Mouse (Mus musculus): ENCODE measurements around the gene Syt1. TPM values are rescaled to one million over a fixed set of nuclear protein-coding genes. Genes with fewer than 3 reads are reported as not detected.

Syt1 gene
- polyA plus RNA-seq, 1 experiment from 2014 or later: 16.9 TPM

DNA sequence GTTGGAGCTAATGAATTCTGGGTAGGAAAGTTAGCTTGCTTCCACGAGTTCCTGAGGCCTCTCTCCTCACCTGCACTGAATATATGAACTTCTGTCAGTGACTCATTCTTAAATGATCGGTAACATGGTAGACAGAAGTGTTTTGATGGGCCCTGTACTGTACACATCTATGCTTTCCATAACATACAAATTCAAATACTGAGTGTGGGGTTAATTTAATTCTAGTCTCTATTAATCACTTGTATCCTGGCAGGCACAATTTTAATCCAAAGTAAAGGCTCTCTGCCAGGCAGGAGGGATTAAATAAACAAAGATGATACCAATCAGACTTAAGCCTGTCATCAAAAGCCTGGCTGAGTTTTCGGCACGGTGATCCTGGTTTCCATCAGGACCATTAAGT lies 136.1 kb downstream of the Syt1 start:
- no peak for DNase-seq (ENCODE audit: low spot score)
- WGBS: 68% methylated on average over 4 of the region's 4 CpGs
- Histone ChIP-seq H3K9me3 (ENCODE audit: control insufficient read depth, low read length) (no peaks in the 10 kb centered on the region), H3K4me1 (replicated peaks; ENCODE audit: control insufficient read depth, insufficient read depth, low read length) (no peaks in the 10 kb centered on the region), H3K27me3 (ENCODE audit: control insufficient read depth, insufficient read depth, low read length) (no peaks in the 10 kb centered on the region), H3K27ac (ENCODE audit: low read depth, low read length) (no peak overlapping the region), H3K36me3 (ENCODE audit: control insufficient read depth, insufficient read depth, low read length) (no peaks in the 10 kb centered on the region), H3K4me3 (ENCODE audit: low read depth, low read length) (no peak overlapping the region), H3K9ac (ENCODE audit: low read length) (no peak overlapping the region), H3K4me2 (ENCODE audit: low read depth, low read length, severe bottlenecking) (no peak overlapping the region)
- no peak for ATAC-seq (replicated peaks; ENCODE audit: low FRiP score)

GRCm38 (mm10) chr10:108872359-108872758 lies 138.4 kb downstream of the Syt1 start:
- Histone ChIP-seq H3K4me3 (ENCODE audit: low read depth, low read length) (no peak overlapping the region), H3K27me3 (ENCODE audit: control insufficient read depth, insufficient read depth, low read length) (no peaks in the 10 kb centered on the region), H3K9ac (ENCODE audit: low read length) (no peak overlapping the region), H3K9me3 (ENCODE audit: control insufficient read depth, low read length) (no peaks in the 10 kb centered on the region), H3K4me1 (replicated peaks; ENCODE audit: control insufficient read depth, insufficient read depth, low read length) (no peaks in the 10 kb centered on the region), H3K4me2 (ENCODE audit: low read depth, low read length, severe bottlenecking) (no peak overlapping the region), H3K27ac (ENCODE audit: low read depth, low read length) (no peak overlapping the region), H3K36me3 (ENCODE audit: control insufficient read depth, insufficient read depth, low read length) (no peaks in the 10 kb centered on the region)
- DNase-seq (ENCODE audit: low spot score) (no peak), ATAC-seq (replicated peaks; ENCODE audit: low FRiP score) (peak; percentile 45; the same call in 1 of the 2 replicates)
- 77% methylated on average over 6 of the region's 6 CpGs for WGBS

- no peak overlapping the region for H3K27ac ChIP-seq (ENCODE audit: low read depth, low read length)
- no peaks in the 10 kb centered on the region for H3K4me1 ChIP-seq (replicated peaks; ENCODE audit: control insufficient read depth, insufficient read depth, low read length)
- ATAC-seq (replicated peaks; ENCODE audit: low FRiP score) (0 out of 2 replicates have a peak, but pooled peaks have one; percentile 36), DNase-seq (ENCODE audit: low spot score) (no peak)
- no peaks in the 10 kb centered on the region for H3K9me3 ChIP-seq (ENCODE audit: control insufficient read depth, low read length)
- H3K9ac ChIP-seq (ENCODE audit: low read length): no peak overlapping the region
- no peaks in the 10 kb centered on the region for H3K27me3 ChIP-seq (ENCODE audit: control insufficient read depth, insufficient read depth, low read length)
- 67% methylated on average over 4 of the region's 4 CpGs for WGBS
- no peak overlapping the region for H3K4me3 ChIP-seq (ENCODE audit: low read depth, low read length)
- no peak overlapping the region for H3K4me2 ChIP-seq (ENCODE audit: low read depth, low read length, severe bottlenecking)
- no peaks in the 10 kb centered on the region for H3K36me3 ChIP-seq (ENCODE audit: control insufficient read depth, insufficient read depth, low read length)
Observed at GRCm38 (mm10) chr10:108870586-108870985, 140.2 kb downstream of the Syt1 start.

- no peaks in the 10 kb centered on the region for H3K27me3 ChIP-seq (ENCODE audit: control insufficient read depth, insufficient read depth, low read length)
- H3K9me3 ChIP-seq (ENCODE audit: control insufficient read depth, low read length): no peaks in the 10 kb centered on the region
- no peak for DNase-seq (ENCODE audit: low spot score)
- H3K27ac ChIP-seq (ENCODE audit: low read depth, low read length): no peak overlapping the region
- H3K4me3 ChIP-seq (ENCODE audit: low read depth, low read length): no peak overlapping the region
- no peak overlapping the region for H3K9ac ChIP-seq (ENCODE audit: low read length)
- no peaks in the 10 kb centered on the region for H3K4me1 ChIP-seq (replicated peaks; ENCODE audit: control insufficient read depth, insufficient read depth, low read length)
- WGBS: 94% methylated on average over 4 of the region's 4 CpGs
- no peaks in the 10 kb centered on the region for H3K36me3 ChIP-seq (ENCODE audit: control insufficient read depth, insufficient read depth, low read length)
- ATAC-seq (replicated peaks; ENCODE audit: low FRiP score): no peak
- H3K4me2 ChIP-seq (ENCODE audit: low read depth, low read length, severe bottlenecking): no peak overlapping the region
Observed at GRCm38 (mm10) chr10:108868136-108868535, 142.6 kb downstream of the Syt1 start.

DNA sequence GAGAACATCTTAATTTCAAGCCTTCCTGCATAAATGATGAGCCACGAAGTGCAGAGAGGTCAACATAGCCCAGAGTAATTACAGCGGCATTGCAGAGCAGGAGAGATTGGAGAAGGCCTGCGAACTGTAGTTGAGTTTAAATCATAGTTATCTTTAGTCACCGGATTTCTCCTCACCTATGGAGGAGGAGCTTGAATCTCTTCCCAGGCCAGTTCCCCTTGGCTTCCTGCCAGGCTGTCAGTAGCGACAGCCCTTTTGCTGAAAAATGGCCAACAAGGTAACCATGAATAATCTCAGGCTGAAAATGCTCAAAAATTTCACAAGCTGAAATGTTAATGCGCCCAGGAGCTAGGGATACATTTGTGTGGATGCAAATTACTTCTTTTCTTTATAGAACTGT lies 143.6 kb downstream of the Syt1 start:
- no peaks in the 10 kb centered on the region for H3K9me3 ChIP-seq (ENCODE audit: control insufficient read depth, low read length)
- 80% methylated on average over 6 of the region's 6 CpGs for WGBS
- no peak overlapping the region for H3K4me2 ChIP-seq (ENCODE audit: low read depth, low read length, severe bottlenecking)
- H3K27ac ChIP-seq (ENCODE audit: low read depth, low read length): no peak overlapping the region
- no peak overlapping the region for H3K9ac ChIP-seq (ENCODE audit: low read length)
- H3K36me3 ChIP-seq (ENCODE audit: control insufficient read depth, insufficient read depth, low read length): no peaks in the 10 kb centered on the region
- DNase-seq (ENCODE audit: low spot score): no peak
- no peak overlapping the region for H3K4me3 ChIP-seq (ENCODE audit: low read depth, low read length)
- H3K27me3 ChIP-seq (ENCODE audit: control insufficient read depth, insufficient read depth, low read length): no peaks in the 10 kb centered on the region
- H3K4me1 ChIP-seq (replicated peaks; ENCODE audit: control insufficient read depth, insufficient read depth, low read length): no peaks in the 10 kb centered on the region
- ATAC-seq (replicated peaks; ENCODE audit: low FRiP score): no peak

GRCm38 (mm10) chr10:108865586-108865985 lies 145.2 kb downstream of the Syt1 start:
- Histone ChIP-seq H3K36me3 (ENCODE audit: control insufficient read depth, insufficient read depth, low read length) (no peaks in the 10 kb centered on the region), H3K27ac (ENCODE audit: low read depth, low read length) (no peak overlapping the region), H3K4me2 (ENCODE audit: low read depth, low read length, severe bottlenecking) (no peak overlapping the region), H3K9ac (ENCODE audit: low read length) (no peak overlapping the region), H3K27me3 (ENCODE audit: control insufficient read depth, insufficient read depth, low read length) (no peaks in the 10 kb centered on the region), H3K9me3 (ENCODE audit: control insufficient read depth, low read length) (no peaks in the 10 kb centered on the region), H3K4me1 (replicated peaks; ENCODE audit: control insufficient read depth, insufficient read depth, low read length) (no peaks in the 10 kb centered on the region), H3K4me3 (ENCODE audit: low read depth, low read length) (no peak overlapping the region)
- ATAC-seq (replicated peaks; ENCODE audit: low FRiP score) (no peak), DNase-seq (ENCODE audit: low spot score) (no peak)
- WGBS: 95% methylated on average over 4 of the region's 4 CpGs

DNA sequence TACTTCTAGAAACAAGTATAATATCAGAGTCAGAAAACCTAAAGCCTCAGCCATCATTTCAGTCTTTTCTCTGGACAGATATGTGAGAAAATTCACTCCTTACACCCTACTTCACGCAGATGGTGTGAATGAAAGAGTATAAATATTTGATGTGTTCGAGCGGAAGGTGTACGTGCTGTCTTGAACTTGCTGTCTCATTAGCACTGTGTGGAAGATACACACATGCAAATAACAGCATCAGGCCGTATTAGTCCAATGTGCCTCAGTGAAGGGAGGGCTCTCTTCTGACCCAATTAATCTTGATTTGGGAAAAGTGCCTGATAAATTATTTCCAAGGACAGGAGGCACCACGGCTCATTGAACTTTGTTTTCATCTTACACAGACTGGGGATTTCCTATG lies 154.8 kb downstream of the Syt1 start:
- ATAC-seq (replicated peaks; ENCODE audit: low FRiP score): no peak

GRCm38 (mm10) chr10:108852757-108853156 lies 158.0 kb downstream of the Syt1 start:
- no peak overlapping the region for H3K9ac ChIP-seq (ENCODE audit: low read length)
- H3K27ac ChIP-seq (ENCODE audit: low read depth, low read length): no peak overlapping the region
- DNase-seq (ENCODE audit: low spot score): no peak
- no peak overlapping the region for H3K4me3 ChIP-seq (ENCODE audit: low read depth, low read length)
- no peaks in the 10 kb centered on the region for H3K36me3 ChIP-seq (ENCODE audit: control insufficient read depth, insufficient read depth, low read length)
- 89% methylated on average over 4 of the region's 4 CpGs for WGBS
- H3K9me3 ChIP-seq (ENCODE audit: control insufficient read depth, low read length): no peaks in the 10 kb centered on the region
- no peak overlapping the region for H3K4me2 ChIP-seq (ENCODE audit: low read depth, low read length, severe bottlenecking)
- no peak for ATAC-seq (replicated peaks; ENCODE audit: low FRiP score)
- no peaks in the 10 kb centered on the region for H3K27me3 ChIP-seq (ENCODE audit: control insufficient read depth, insufficient read depth, low read length)
- H3K4me1 ChIP-seq (replicated peaks; ENCODE audit: control insufficient read depth, insufficient read depth, low read length): no peaks in the 10 kb centered on the region

More for the DNA sequence above, 154.8 kb downstream of the Syt1 start:
- no peak for DNase-seq (ENCODE audit: low spot score)
- no peaks in the 10 kb centered on the region for H3K27me3 ChIP-seq (ENCODE audit: control insufficient read depth, insufficient read depth, low read length)
- H3K4me3 ChIP-seq (ENCODE audit: low read depth, low read length): no peak overlapping the region
- H3K9ac ChIP-seq (ENCODE audit: low read length): no peak overlapping the region
- no peaks in the 10 kb centered on the region for H3K9me3 ChIP-seq (ENCODE audit: control insufficient read depth, low read length)
- H3K36me3 ChIP-seq (ENCODE audit: control insufficient read depth, insufficient read depth, low read length): no peaks in the 10 kb centered on the region
- WGBS: 81% methylated on average over 6 of the region's 6 CpGs
- H3K27ac ChIP-seq (ENCODE audit: low read depth, low read length): no peak overlapping the region
- H3K4me1 ChIP-seq (replicated peaks; ENCODE audit: control insufficient read depth, insufficient read depth, low read length): no peaks in the 10 kb centered on the region
- no peak overlapping the region for H3K4me2 ChIP-seq (ENCODE audit: low read depth, low read length, severe bottlenecking)

DNA sequence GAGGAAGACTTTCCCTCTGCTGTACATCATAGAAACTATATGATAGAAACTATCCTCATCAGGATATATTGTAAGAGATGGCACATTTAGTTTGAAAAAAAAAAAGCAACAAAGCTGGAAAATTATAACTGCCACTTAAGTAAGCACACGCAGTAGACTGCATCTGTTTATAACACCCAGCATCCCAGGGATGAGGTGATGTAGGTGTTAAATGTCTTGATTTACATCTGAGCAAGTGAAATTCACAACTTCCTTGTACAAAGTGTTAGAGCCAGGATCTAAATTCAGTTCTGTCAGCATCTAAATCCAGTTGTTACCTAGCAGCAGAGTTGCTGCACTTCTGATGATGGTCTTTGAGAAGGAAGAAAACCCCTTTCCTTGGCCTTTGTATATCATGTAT lies 173.3 kb downstream of the Syt1 start:
- WGBS: 95% methylated on average over 1 of the region's 1 CpGs
- H3K9ac ChIP-seq (ENCODE audit: low read length): no peak overlapping the region

More for the DNA sequence above, 173.3 kb downstream of the Syt1 start:
- DNase-seq (ENCODE audit: low spot score) (no peak), ATAC-seq (replicated peaks; ENCODE audit: low FRiP score) (no peak)
- H3K4me3 ChIP-seq (ENCODE audit: low read depth, low read length): no peak overlapping the region
- H3K36me3 ChIP-seq (ENCODE audit: control insufficient read depth, insufficient read depth, low read length): no peaks in the 10 kb centered on the region
- H3K9me3 ChIP-seq (ENCODE audit: control insufficient read depth, low read length): no peaks in the 10 kb centered on the region
- no peak overlapping the region for H3K27ac ChIP-seq (ENCODE audit: low read depth, low read length)
- H3K27me3 ChIP-seq (ENCODE audit: control insufficient read depth, insufficient read depth, low read length): no peaks in the 10 kb centered on the region
- no peaks in the 10 kb centered on the region for H3K4me1 ChIP-seq (replicated peaks; ENCODE audit: control insufficient read depth, insufficient read depth, low read length)
- no peak overlapping the region for H3K4me2 ChIP-seq (ENCODE audit: low read depth, low read length, severe bottlenecking)
